Mouse (Mus musculus): ENCODE measurements around the gene Slc35e3. TPM values are rescaled to one million over a fixed set of nuclear protein-coding genes. Genes with fewer than 3 reads are reported as not detected.

The Slc35e3 gene
- total RNA-seq, 2 experiments from 2014 or later: 31.9 to 35.0 TPM

DNA sequence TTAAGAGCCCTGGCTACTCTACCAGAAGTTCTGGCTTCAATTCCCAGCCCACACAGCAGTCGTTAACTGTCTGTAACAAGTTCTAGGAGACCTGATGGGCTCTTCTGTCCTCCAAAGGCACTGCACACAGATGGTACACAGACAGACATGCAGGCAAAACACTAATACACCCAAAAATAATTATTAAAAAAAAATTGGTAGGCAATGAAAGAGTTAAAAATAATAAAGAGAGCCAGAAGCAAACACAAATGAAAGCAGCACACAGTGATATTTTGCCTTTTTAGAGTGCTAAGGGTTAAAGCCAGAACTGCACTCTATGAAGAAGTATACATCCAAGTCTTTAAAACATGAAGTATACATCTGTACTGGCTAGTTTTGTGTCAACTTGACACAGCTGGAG is 45.7 kb downstream of the Slc35e3 start:
- DNase-seq (ENCODE audit: low spot score in 2 of 2): no peak

DNA sequence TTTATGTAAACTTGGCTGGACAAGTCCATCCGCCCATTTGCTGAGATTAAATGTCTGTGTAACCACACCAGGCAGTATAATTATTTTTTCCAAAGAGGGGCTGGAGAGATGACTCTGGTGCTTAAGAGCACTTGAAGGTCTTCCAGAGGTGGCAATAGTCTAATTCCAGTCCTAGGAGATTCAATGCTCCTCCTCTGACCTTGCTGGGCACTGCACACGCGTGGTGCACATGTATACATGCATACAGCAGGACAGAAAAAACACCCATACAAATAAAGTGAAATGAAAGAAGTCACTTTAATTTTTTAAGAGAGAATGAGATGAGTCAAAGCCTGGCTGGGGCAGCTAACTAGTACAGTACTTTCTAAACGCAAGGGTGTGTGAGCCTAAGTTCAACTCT is 46.3 kb downstream of the Slc35e3 start:
- no peak for DNase-seq (ENCODE audit: low spot score in 2 of 2)

- DNase-seq (ENCODE audit: low spot score in 2 of 2): no peak
Observed at GRCm38 (mm10) chr10:117698313-117699138, 47.6 kb downstream of the Slc35e3 start.

DNA sequence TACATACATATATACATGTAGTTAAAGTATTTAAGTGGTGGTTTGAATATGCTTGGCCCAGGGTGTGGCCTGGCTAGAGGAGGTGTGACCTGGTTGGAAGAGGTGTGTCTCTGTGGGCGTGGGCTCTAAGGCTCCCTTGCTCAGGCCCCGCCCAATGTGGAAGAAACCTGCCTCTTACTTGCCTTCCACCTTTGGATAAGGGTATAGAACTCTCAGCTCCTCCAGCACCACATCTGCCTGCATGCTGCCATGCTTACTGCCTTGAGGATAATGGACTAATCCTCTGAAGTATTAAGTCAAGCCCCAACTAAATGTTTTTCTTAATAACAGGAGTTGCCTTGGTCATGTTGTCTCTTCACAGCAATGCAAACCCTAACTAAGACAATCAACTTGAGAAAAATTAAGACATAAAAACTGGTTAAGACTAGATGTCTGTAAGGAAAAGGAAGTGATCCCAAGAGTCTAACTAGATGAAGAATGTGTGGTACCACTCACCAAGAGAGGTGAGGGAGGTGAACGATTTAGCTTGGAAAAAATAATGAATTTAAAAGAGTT is 48.5 kb downstream of the Slc35e3 start:
- DNase-seq (ENCODE audit: low spot score in 2 of 2): no peak

DNA sequence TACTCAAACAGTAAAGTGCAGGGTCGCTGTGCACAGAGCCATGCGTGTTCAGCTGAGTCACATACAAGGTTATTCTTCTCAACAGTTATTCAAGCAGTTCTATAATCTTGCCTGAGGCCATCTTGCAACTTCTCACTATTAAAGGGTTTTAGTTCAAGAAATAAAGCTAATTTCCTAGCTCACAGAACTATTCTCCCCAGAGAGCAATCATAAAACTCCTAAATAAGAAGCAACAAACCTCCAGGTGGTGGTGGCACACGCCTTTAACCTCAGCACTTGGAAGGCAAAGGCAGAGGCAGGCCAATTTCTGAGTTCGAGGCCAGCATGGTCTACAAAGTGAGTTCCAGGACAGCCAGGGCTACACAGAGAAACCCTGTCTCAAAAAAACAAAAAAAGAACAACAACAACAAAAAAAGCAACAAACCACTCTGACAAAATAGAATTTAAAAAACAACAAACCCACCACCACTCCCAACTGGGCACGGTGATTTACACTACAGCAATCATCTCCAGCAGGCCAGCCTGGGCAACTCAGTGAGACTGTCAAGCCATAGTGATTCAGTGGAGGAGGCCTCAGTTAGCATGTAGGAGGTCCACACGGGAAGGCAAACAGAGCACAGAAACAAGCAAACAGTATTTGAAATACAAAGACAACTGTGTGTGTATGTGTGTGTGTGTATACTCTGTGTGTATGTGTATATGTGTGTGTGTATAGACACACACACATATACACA is 49.2 kb downstream of the Slc35e3 start:
- no peak for DNase-seq (ENCODE audit: low spot score in 2 of 2)

DNA sequence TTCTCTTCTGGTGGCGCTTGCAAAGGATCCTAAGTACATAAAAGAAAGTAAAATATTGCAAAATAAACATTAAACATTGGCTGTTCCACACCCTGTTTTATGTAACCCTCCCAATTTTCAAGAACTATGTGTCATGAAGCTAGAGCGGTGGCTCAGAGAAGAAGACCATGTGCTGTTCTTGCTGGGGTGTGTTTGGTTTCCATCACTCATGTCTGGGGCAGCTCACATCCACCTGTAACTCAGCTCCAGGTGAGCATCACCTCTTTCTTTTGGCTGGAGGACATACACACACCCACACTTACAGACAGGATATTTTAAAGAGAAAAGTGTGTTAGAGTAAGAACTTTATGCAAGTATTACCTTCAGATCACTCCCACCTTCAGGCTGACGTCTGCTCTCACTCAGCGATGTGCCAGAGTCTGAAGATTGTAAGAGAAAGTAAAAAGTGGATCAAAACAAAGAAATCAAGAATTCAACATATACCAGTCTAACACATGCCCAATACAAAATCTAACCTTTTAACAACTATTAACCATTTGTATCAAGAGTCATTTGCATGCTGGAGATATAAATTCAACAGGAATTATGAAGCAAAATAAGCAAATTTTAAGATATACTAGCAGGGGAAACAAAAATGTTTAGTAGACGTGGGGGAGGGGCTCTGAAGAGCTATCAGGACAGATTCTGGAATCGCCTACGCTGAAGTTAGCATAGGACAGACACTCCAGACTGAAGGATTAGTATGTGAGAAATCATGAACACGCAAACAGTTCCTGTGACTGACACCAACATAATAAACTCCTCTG is 49.9 kb downstream of the Slc35e3 start:
- no peak for DNase-seq (ENCODE audit: low spot score in 2 of 2)

DNA sequence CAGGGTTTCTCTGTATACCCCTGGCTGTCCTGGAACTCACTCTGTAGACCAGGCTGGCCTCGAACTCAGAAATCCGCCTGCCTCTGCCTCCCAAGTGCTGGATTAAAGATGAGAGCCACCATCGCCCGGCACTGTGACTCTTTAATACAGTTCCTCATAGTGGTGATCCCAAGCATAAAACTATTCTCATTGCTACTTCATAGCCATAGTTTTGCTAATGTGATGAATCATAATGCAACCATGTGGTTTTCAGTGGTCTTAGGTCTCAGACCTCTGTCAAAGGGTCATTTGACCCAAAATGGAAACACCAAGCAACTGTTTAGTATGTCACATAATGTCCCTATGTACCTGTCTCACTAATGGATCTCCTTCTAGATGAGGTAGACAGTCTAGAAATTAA is 50.6 kb downstream of the Slc35e3 start:
- DNase-seq (ENCODE audit: low spot score in 2 of 2): no peak

DNA sequence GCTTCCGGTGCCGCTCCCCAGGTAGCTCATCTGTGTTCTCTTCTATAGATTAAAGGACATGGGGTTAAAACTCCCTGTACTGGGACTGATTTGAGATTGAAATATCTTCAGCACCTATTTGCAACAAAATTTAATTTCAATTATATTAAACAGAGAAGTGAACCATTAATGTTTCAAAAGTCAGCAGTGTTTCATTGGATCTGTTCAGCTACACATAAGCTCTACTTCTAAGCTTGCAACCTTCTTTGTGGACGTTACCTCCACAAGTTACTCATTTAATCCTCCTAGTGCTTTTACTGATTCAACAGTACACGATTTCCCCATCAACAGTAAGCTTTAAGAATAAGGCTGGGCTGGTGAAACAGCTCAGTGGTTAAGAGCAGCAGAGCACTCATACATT is 51.1 kb downstream of the Slc35e3 start:
- no peak for DNase-seq (ENCODE audit: low spot score in 2 of 2)

DNA sequence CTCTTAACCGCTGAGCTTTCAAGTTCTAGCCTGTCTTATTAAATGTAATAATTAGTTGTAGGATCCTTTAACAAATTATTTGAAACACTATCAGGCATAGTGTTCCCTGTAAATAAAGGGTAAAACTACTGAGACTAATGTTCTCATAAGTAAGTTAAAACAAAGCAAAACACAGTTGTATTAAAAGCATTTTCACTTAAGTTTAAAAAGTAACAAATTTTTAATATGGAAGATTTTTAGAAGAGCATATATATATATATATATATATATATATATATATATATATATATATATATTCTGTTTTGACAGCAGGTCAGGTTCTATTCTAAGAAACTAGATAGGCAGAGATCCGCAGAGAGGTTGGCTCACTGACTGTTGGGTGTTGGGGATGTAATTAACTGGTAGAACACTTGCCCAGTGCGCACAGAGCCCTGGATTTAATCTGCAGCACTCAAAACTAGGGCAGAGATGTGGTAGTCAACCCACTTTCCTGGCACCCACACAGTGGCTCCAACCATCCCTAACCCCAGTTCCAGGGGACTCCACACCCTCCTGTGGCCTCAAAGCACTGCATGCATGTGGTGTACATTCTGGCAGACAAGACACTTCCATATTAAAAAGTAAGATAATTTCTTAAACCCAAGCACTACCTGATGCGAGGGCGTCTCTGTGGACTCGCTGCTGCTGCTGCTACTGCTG is 51.8 kb downstream of the Slc35e3 start:
- DNase-seq (ENCODE audit: low spot score in 2 of 2): no peak

DNA sequence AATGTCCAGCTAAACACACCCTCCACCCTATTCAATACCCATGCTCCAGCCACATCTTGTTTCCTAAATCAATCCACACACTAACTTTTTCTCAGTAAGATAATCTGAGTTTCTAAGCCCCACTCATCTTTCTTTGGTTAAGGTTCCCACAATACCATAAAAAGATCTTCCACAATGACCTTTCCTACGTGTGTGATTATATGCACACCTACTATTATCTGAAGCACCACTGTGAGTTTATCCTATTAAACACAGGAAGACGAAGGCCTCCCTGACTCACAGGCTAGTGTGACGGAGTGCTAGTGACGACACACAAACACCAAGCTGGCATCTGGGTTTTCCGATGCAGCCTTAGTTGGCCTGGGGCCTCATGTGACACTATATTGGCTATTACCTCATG is 53.2 kb downstream of the Slc35e3 start:
- no peak for DNase-seq (ENCODE audit: low spot score in 2 of 2)

DNA sequence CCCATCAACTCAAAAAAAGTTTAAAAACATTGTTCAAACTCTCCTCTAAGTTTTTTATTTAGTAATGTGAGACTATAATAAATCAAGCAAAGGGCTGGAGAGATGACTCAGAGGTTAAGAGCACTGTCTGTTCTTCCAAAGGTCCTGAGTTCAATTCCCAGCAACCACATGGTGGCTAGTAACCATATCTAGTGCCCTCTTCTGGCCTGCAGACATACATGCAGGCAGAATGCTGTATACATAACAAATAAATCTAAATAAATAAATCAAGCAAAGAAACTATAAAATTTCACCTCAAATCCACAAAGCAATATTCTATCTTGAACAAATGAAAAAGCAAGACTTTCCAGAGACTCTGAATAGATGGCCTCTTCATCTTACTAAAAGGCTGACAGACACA is 54.0 kb downstream of the Slc35e3 start:
- no peak for DNase-seq (ENCODE audit: low spot score in 2 of 2)

DNA sequence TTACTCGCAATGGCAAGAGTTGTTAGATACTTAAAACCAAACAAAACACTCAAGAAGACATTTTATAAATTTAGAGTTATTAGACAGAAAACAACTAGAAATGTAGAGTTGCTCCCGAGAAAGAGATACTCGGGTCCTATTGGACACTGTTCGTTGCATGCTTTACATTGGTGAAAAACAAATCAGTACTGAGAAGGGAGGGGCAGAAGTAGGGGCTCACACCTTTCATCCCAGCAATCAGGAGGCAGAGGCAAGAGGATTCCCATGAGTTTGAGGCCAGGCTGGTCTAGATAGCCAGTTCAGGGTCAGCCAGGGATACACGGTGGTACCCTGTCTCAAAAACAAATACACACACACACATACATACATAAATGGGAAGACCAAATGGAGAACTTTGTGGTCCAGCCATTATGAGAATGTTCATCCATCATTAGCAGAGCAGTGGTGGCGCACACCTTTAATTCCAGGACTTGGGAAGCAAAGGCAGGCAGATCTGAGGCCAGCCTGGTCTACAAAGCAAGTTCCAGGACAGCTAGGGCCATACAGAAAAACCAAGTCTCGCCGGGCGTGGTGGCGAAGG is 54.7 kb downstream of the Slc35e3 start:
- no peak for DNase-seq (ENCODE audit: low spot score in 2 of 2)

DNA sequence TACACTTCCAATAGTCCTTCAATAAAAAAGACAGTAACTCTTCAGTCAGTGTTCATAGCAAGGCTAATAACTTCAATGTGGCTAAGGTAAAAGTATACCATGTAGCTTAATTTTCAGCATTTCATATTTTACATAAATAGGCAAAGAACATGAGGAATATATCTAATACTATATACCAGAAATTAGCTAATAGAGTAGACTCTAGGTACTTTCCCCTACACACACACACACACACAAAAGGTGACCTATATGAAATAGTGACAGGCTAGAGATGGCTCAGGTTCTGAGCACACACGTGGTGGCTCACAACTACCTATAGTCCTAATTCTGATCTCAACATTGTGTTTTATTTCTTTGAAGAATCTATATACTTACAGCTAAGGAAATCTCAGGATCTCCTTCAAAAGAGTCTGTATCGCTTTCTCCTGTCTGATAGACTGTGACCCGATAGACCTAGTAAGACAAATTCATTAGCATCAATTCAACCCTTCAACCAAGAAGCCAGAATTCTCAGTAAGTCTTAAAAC is 55.3 kb downstream of the Slc35e3 start:
- DNase-seq (ENCODE audit: low spot score in 2 of 2): no peak

DNA sequence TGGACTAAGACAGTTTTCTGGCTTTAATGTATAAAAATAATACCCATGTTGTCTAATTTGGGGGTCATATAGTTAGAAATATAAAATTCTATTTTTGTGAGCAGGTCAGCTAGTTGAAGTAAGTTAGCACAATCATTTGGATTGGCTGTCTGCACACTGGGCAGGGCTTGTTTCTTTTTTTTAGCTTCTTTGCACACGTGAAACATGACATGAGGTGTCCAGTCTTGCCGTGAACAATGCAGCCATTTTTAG is 56.1 kb downstream of the Slc35e3 start:
- no peak for DNase-seq (ENCODE audit: low spot score in 2 of 2)

GRCm38 (mm10) chr10:117689297-117690100 is 56.7 kb downstream of the Slc35e3 start:
- DNase-seq (ENCODE audit: low spot score in 2 of 2): no peak

GRCm38 (mm10) chr10:117688204-117689151 is 57.7 kb downstream of the Slc35e3 start:
- DNase-seq (ENCODE audit: low spot score in 2 of 2): no peak

GRCm38 (mm10) chr10:117687577-117687976 is 58.6 kb downstream of the Slc35e3 start:
- DNase-seq (ENCODE audit: low spot score in 2 of 2): no peak

DNA sequence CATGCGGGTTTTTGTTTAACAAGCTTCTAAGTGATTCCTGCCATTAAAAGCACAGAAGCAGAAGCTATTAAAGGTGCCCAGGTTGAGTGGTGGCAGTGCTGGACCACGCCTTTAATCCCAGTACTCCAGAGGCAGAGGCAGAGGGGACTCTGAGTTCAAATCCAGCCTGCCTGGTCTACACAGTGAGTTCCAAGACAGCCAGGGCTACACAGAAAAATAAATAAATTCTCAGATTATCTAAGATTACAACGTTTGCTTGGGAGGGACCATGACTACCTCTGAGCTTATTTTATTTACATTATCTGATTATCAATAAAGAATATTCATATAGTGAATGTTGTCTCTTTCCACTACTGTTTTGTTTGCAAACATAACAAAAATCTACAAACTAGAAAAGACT is 59.1 kb downstream of the Slc35e3 start:
- DNase-seq (ENCODE audit: low spot score in 2 of 2): no peak

Data from layer of hippocampus, postnatal 14 days (tissue).